Mouse (Mus musculus): ENCODE results near the gene Eif4h. TPM values are rescaled to one million over a fixed set of nuclear protein-coding genes. Genes with fewer than 3 reads are reported as not detected.
"Not testable (repeated sequence)": the region's sequence is repeated elsewhere in the genome, so short reads cannot be mapped to it uniquely, and the experiment has no call there.

Eif4h gene
- total RNA-seq, 2 experiments from 2014 or later: 319 to 322 TPM

GRCm38 (mm10) chr5:134675956-134676759, 36.9 kb upstream of the Eif4h start:
- intact Hi-C loops (cut with DNase I): no loop called here

DNA sequence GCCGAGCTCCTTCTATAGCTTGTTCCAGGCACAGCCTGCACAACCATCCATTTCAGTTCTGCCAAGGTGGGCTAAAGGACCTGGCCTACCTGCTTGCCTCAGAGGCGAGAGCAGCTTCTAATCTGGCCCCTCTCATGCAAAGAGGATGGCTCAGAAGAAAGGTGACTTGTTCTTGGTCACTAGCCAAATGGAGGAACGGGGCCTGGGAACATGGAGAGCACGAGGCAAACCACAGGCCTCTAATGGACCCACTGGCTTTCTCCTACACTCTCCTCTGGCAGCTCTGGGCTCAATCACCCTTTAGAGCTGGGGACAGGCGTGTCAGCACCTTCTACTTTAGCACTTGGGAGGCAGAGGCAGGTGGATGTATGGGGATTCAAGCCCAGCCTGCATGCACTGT, 35.7 kb upstream of the Eif4h start:
- Histone ChIP-seq H3K4me3 (no peak overlapping the region), H3K27ac (no peak overlapping the region)
- intact Hi-C loops (cut with DNase I): no loop called here
- DNase-seq (ENCODE audit: extremely low spot score in 1 of 2, low spot score in 2 of 2): no peak
- no peak for TF ChIP-seq CTCF (IDR thresholded peaks at IDR 0.05)

More at GRCm38 (mm10) chr5:134675956-134676759, 36.9 kb upstream of the Eif4h start:
- Histone ChIP-seq H3K4me3 (peak overlapping the region; percentile 33), H3K27ac (peak overlapping the region; percentile 57)
- DNase-seq (ENCODE audit: extremely low spot score in 1 of 2, low spot score in 2 of 2): peak; percentile 45 to 47
- TF ChIP-seq CTCF (IDR thresholded peaks at IDR 0.05): no peak

- no peak for DNase-seq (ENCODE audit: extremely low spot score in 1 of 2, low spot score in 2 of 2)
- intact Hi-C loops (cut with DNase I): no loop called here
- H3K4me3 ChIP-seq: no peak overlapping the region
- no peak overlapping the region for H3K27ac ChIP-seq
- TF ChIP-seq CTCF (IDR thresholded peaks at IDR 0.05): no peak
Measured at GRCm38 (mm10) chr5:134672611-134673010, 33.3 kb upstream of the Eif4h start.

DNA sequence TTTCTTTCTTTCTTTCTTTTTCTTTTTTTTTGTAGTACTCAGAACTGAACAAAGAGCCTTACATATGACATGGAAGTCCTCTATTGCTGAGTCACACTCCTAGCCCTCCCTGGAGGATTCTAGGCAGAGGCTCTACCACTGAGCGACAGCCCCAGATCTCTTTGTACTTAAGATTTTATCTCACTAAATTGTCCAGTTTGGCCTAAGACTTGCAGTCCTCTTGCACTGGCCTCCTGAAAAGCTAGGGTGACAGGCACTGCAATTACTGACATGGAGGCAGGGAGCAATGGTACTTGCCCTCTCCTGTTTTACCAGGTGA, 32.9 kb upstream of the Eif4h start:
- Histone ChIP-seq H3K27ac (no peak overlapping the region), H3K4me3 (no peak overlapping the region)
- TF ChIP-seq CTCF (IDR thresholded peaks at IDR 0.05): no peak
- no peak for DNase-seq (ENCODE audit: extremely low spot score in 1 of 2, low spot score in 2 of 2)
- intact Hi-C loops (cut with DNase I): no loop called here

DNA sequence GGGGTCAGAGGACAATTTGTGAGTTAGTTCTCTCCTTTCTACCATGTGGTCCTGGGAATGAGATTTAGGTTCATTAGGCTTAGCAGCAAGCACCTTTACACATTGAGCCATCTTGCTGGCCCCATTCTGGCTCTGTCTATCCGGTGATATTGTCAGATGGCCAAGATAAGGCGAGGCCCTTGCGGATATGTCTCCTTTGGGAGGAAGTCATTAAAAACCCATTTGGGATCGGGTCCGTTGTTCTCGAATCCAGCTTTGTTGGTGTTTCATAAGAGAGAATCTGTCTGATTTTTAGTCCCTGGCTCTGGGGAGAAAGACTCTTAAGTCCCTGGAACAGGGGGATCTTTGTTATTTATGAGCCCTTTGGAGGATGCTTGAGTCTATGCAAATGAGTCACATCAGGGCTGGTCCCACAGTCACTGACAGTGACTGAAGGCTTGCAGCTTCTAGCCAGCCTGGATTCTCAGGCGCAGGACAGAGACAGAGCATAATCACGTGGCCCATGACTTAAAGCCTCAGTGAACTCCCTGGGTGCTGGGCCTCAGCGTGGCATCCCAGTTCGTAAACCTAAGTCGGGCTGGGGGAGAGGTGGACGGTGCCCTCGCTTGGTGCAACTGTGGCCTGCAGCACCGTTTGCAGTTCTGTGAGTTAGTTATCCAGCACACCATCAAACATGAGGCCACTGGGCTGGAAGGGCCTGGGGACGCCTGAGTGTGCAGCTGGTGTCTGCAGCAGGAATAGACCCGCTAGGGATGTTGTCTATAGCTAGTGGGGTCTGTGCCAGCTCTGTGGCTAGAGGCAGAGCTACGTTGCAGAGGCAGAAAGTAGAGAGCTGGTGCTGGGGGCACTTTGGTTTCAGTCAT, 32.3 kb upstream of the Eif4h start:
- H3K4me3 ChIP-seq: no peak overlapping the region
- intact Hi-C loops (cut with DNase I): no loop called here
- no peak for TF ChIP-seq CTCF (IDR thresholded peaks at IDR 0.05)
- H3K27ac ChIP-seq: no peak overlapping the region
- DNase-seq (ENCODE audit: extremely low spot score in 1 of 2, low spot score in 2 of 2): no peak

GRCm38 (mm10) chr5:134669001-134669708, 29.9 kb upstream of the Eif4h start:
- no peak for DNase-seq (ENCODE audit: extremely low spot score in 1 of 2, low spot score in 2 of 2)
- Histone ChIP-seq H3K27ac (no peak overlapping the region), H3K4me3 (no peak overlapping the region)
- no peak; the same call in 1 of the 2 replicates for TF ChIP-seq CTCF (IDR thresholded peaks at IDR 0.05)
- intact Hi-C loops (cut with DNase I): loop anchor here (2.0 kb wide), 1 partner anchor 36 kb away; no protein-coding TSS in a partner anchor

- TF ChIP-seq CTCF (IDR thresholded peaks at IDR 0.05): peak; percentile 58
- no peak for DNase-seq (ENCODE audit: extremely low spot score in 1 of 2, low spot score in 2 of 2)
- intact Hi-C loops (cut with DNase I): loop anchor here (2.0 kb wide), 1 partner anchor 36 kb away; no protein-coding TSS in a partner anchor
Measured at GRCm38 (mm10) chr5:134668495-134668894, 29.2 kb upstream of the Eif4h start.

DNA sequence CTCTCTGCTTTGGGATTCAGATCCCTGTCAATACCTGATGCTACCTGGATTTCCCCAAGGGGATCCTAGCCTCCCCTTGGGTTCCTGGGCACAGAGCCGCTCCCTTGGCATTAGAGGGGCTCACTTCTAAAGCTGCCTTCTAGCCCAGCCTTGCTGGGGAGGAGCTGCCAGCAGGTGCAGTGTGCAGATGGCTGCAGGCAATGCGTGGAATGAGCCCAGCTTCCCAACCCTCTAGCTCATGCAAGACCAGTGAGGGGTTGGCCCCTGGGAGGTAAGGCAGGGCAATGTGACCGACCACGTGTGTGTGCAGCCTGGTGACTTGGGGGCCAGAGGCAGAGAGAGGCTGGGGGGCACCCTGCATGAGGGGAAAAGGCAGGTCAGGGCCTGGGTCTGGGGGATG, 17.4 kb upstream of the Eif4h start:
- Histone ChIP-seq H3K27ac (no peak overlapping the region), H3K4me3 (no peak overlapping the region)
- TF ChIP-seq CTCF (IDR thresholded peaks at IDR 0.05): no peak
- intact Hi-C loops (cut with DNase I): no loop called here
- DNase-seq (ENCODE audit: extremely low spot score in 1 of 2, low spot score in 2 of 2): no peak

More at GRCm38 (mm10) chr5:134668495-134668894, 29.2 kb upstream of the Eif4h start:
- Histone ChIP-seq H3K27ac (no peak overlapping the region), H3K4me3 (no peak overlapping the region)

DNA sequence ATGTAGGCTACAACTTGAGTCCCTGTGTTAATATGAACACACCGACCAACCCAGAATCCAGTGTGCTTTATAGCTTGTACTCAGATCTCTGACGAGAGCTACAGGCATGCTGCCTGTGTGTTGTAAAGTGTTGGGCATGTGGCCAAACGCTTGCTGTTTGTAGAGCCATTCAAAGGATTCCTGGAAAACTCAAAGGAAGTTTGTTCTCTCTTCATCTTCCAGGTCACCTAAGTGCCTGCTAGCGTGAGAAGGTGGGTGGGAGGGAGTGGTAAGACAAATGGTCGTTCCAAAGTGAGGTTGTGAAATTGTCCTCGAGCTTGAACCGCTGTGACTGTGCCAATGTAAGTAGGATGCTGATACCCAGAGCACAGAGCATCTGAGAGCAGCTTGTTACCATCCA, 12.7 kb upstream of the Eif4h start:
- Histone ChIP-seq H3K4me3 (no peak overlapping the region), H3K27ac (no peak overlapping the region)
- DNase-seq (ENCODE audit: extremely low spot score in 1 of 2, low spot score in 2 of 2): no peak
- intact Hi-C loops (cut with DNase I): loop anchor here (5.0 kb wide), 1 partner anchor 50 kb away; no protein-coding TSS in a partner anchor
- TF ChIP-seq CTCF (IDR thresholded peaks at IDR 0.05): no peak

DNA sequence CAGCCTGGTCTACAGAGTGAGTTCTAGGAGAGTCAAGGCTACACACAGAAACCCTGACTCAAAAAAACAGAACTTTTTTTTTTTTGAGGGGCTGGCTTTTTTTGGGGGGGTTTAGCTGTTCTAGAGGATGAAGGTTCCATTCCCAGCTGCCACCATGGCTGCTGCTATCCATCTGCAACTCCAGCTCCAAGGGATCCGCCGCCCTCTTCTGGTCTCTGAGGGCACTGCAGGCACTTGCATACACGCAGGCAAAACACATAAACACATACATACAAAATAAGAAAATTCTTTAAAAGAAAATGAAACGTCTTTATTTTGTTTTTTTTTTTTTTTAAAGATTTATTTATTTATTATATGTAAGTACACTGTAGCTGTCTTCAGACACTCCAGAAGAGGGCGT, 11.6 kb upstream of the Eif4h start:
- H3K4me3 ChIP-seq: no peak overlapping the region
- intact Hi-C loops (cut with DNase I): loop anchor here (5.0 kb wide), 1 partner anchor 51 kb away; no protein-coding TSS in a partner anchor
- DNase-seq (ENCODE audit: extremely low spot score in 1 of 2, low spot score in 2 of 2): peak in 1 of 2 experiments; percentile 29
- peak; percentile 57 for TF ChIP-seq CTCF (IDR thresholded peaks at IDR 0.05)
- H3K27ac ChIP-seq: no peak overlapping the region

DNA sequence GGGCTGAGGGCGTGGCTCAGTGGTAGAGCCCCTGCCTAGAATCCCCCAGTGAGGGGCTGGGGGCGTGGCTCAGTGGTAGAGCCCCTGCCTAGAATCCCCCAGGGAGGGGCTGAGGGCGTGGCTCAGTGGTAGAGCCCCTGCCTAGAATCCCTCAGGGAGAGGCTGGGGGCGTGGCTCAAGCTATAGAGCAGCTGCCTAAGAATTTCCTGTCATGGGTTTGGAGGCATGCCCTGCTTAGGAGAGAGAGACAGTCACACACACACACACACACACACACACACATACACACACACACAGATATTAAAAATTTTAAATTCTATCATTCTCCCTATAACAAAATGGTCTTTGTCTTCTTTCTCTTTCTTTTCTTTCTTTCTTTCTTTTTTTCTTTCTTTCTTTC, 9.7 kb upstream of the Eif4h start:
- H3K27ac ChIP-seq; H3K4me3 ChIP-seq; intact Hi-C loops (cut with DNase I): not testable (repeated sequence)

More for the DNA sequence above, 9.7 kb upstream of the Eif4h start:
- DNase-seq (ENCODE audit: extremely low spot score in 1 of 2, low spot score in 2 of 2): not testable (repeated sequence)
